Mouse (Mus musculus) limb, embryonic 14.5 days (tissue): ENCODE data around the gene Rimklb. TPM values are rescaled to one million over a fixed set of nuclear protein-coding genes. Genes with fewer than 3 reads are reported as not detected.

Experiments
- ATAC-seq: fragments of 200-750 bp; cut with Nextera tagmentation; 2 replicates; pipeline ENCODE4 v1.8.0; 2017; ENCODE audit warnings: low read depth, moderate number of reproducible peaks, moderate TSS enrichment; ENCODE audit not compliant: low FRiP score
- DNase-seq: peaks from one replicate; pipeline ENCODE4 v3.0.0-alpha.2; 2015; ENCODE audit warnings: low spot score
- H3K27ac ChIP-seq: fragments of 300-500 bp; sonication (generic); replicated peaks from 2 replicates; pipeline ENCODE4 v1.5.1; 2014; ENCODE audit warnings: low read depth, mild to moderate bottlenecking, low read length, moderate library complexity, mixed read lengths
- H3K27me3 ChIP-seq: fragments of 300-500 bp; sonication (generic); 2 replicates; pipeline ENCODE4 v1.6.1; 2014; ENCODE audit warnings: low read length, mixed read lengths; ENCODE audit not compliant: control insufficient read depth, insufficient read depth
- H3K36me3 ChIP-seq: fragments of 300-500 bp; sonication (generic); 2 replicates; pipeline ENCODE4 v1.6.1; 2014; ENCODE audit warnings: mild to moderate bottlenecking, low read length, moderate library complexity, mixed read lengths; ENCODE audit not compliant: control insufficient read depth, insufficient read depth
- H3K4me1 ChIP-seq: fragments of 300-500 bp; sonication (generic); 2 replicates; pipeline ENCODE4 v1.6.1; 2014; ENCODE audit warnings: antibody characterized with exemption, low read length, mixed read lengths; ENCODE audit not compliant: control insufficient read depth, insufficient read depth
- H3K4me2 ChIP-seq: fragments of 300-500 bp; sonication (generic); replicated peaks from 2 replicates; pipeline ENCODE4 v1.6.1; 2014; ENCODE audit warnings: low read depth, mild to moderate bottlenecking, low read length, moderate library complexity; ENCODE audit not compliant: severe bottlenecking
- H3K4me3 ChIP-seq: fragments of 300-500 bp; sonication (generic); replicated peaks from 2 replicates; pipeline ENCODE4 v1.5.1; 2014; ENCODE audit warnings: low read length
- H3K9ac ChIP-seq: fragments of 300-500 bp; sonication (generic); 2 replicates; pipeline ENCODE4 v1.6.1; 2014; ENCODE audit warnings: mild to moderate bottlenecking, low read depth, low read length, moderate library complexity; ENCODE audit not compliant: severe bottlenecking
- H3K9me3 ChIP-seq: fragments of 300-500 bp; sonication (generic); 2 replicates; pipeline ENCODE4 v1.6.1; 2016; ENCODE audit warnings: low read length; ENCODE audit not compliant: control insufficient read depth
- POLR2A ChIP-seq: fragments of 200-500 bp; IDR thresholded peaks from 2 replicates; pipeline ENCODE4 v1.8.0; 2012; ENCODE audit warnings: inconsistent platforms, mild to moderate bottlenecking, moderate library complexity, borderline replicate concordance; ENCODE audit not compliant: insufficient read depth, insufficient read length; ENCODE audit errors: extremely low read depth
- WGBS: fragments of 180-500 bp; shearing (Covaris S2); extraction: QIAGEN DNeasy Blood & Tissue Kit; methylation state at CpG from one replicate; pipeline ENCODE4 v1.1.7; 2014; 5-methylcytosine and 5-hydroxymethylcytosine counted together
- polyA plus RNA-seq, 2 experiments: library from polyadenylated mRNA; depleted of rRNA in 1 of 2; stranded (reverse) in 1 of 2; unstranded in 1 of 2; fragments of >200 nt; fragmentation: Nextera tagmentation in 1 of 2; extraction: Ambion mirVana in 1 of 2; gene quantifications; 2 replicates each; pipeline versions ENCODE4 v1.2.1 to v1.2.3; 2012 to 2014

Rimklb gene
- polyA plus RNA-seq, 2 experiments, result 18.2 to 43.3 TPM

GRCm38 (mm10) chr6:122512914-122513878, 14.6 kb upstream of the Rimklb start:
- WGBS, result 62% methylated on average over 12 of the region's 12 CpGs

GRCm38 (mm10) chr6:122508494-122508893, 9.9 kb upstream of the Rimklb start:
- DNase-seq (peak; percentile 38), ATAC-seq (peak; percentile 26; the same call in 1 of the 2 replicates)
- Histone ChIP-seq H3K9me3 (no peaks in the 10 kb centered on the region), H3K27ac (no peak overlapping the region), H3K36me3 (no peaks in the 10 kb centered on the region), H3K4me3 (no peak overlapping the region), H3K9ac (no peak overlapping the region), H3K4me2 (no peak overlapping the region), H3K4me1 (no peaks in the 10 kb centered on the region), H3K27me3 (no peaks in the 10 kb centered on the region)
- no peak for TF ChIP-seq POLR2A
- 55% methylated on average over 8 of the region's 8 CpGs for WGBS

More at GRCm38 (mm10) chr6:122512914-122513878, 14.6 kb upstream of the Rimklb start:
- Histone ChIP-seq H3K9me3 (no peaks in the 10 kb centered on the region), H3K4me1 (no peaks in the 10 kb centered on the region), H3K4me3 (no peak overlapping the region), H3K27me3 (no peaks in the 10 kb centered on the region), H3K4me2 (no peak overlapping the region), H3K9ac (no peak overlapping the region), H3K36me3 (no peaks in the 10 kb centered on the region), H3K27ac (0 out of 2 replicates have a peak overlapping the region, but pooled peaks have one; percentile 5)
- DNase-seq (no peak), ATAC-seq (no peak)
- no peak for TF ChIP-seq POLR2A

- H3K9me3 ChIP-seq, result no peaks in the 10 kb centered on the region
- ATAC-seq (no peak), DNase-seq (no peak)
- no peaks in the 10 kb centered on the region for H3K27me3 ChIP-seq
- H3K36me3 ChIP-seq, result no peaks in the 10 kb centered on the region
- H3K27ac ChIP-seq, result no peak within 1 kb of the TSS
- 72% methylated on average over 3 of the region's 3 CpGs for WGBS
- H3K4me2 ChIP-seq, result no peak within 1 kb of the TSS
- H3K9ac ChIP-seq, result no peak within 1 kb of the TSS
- no peak within 1 kb of the TSS for H3K4me3 ChIP-seq
- no peaks in the 10 kb centered on the region for H3K4me1 ChIP-seq
- TF ChIP-seq POLR2A, result no peak
Measured at GRCm38 (mm10) chr6:122505545-122505944, 7.0 kb upstream of the Rimklb start, which contains the start of gene Mfap5. Mfap5 (plus strand) TSS chr6:122505845.

GRCm38 (mm10) chr6:122505041-122505440, 6.5 kb upstream of the Rimklb start:
- Histone ChIP-seq H3K4me1 (no peaks in the 10 kb centered on the region), H3K4me2 (no peak overlapping the region), H3K9me3 (no peaks in the 10 kb centered on the region), H3K27me3 (no peaks in the 10 kb centered on the region), H3K4me3 (no peak overlapping the region), H3K27ac (no peak overlapping the region), H3K9ac (no peak overlapping the region), H3K36me3 (no peaks in the 10 kb centered on the region)
- 38% methylated on average over 4 of the region's 4 CpGs for WGBS
- ATAC-seq (no peak), DNase-seq (no peak)
- TF ChIP-seq POLR2A, result no peak

- no peak for TF ChIP-seq POLR2A
- no peaks in the 10 kb centered on the region for H3K9me3 ChIP-seq
- no peak overlapping the region for H3K9ac ChIP-seq
- peak overlapping the region; percentile 73 for H3K27ac ChIP-seq
- H3K36me3 ChIP-seq, result no peaks in the 10 kb centered on the region
- DNase-seq, result peak; percentile 13
- ATAC-seq, result no peak
- peaks cover 27% of the 10 kb centered on the region for H3K4me1 ChIP-seq
- no peak overlapping the region for H3K4me3 ChIP-seq
- H3K27me3 ChIP-seq, result no peaks in the 10 kb centered on the region
- WGBS, result 33% methylated on average over 5 of the region's 5 CpGs
- no peak overlapping the region for H3K4me2 ChIP-seq
Measured at GRCm38 (mm10) chr6:122496501-122496900, 2.1 kb downstream of the Rimklb start.
